Mouse (Mus musculus): ENCODE results near the gene Itpr1.
A peak's percentile ranks its signal among the peaks of the same experiment; 100 is the strongest.

Gene Itpr1

GRCm38 (mm10) chr6:108408053-108408452 lies 195.2 kb downstream of the Itpr1 start:
- DNase-seq = no peak

GRCm38 (mm10) chr6:108408726-108409125 lies 195.8 kb downstream of the Itpr1 start:
- DNase-seq = no peak

GRCm38 (mm10) chr6:108410771-108411170 lies 197.9 kb downstream of the Itpr1 start:
- DNase-seq = no peak

- no peak for DNase-seq
Measured at GRCm38 (mm10) chr6:108411201-108411600, 198.3 kb downstream of the Itpr1 start.

GRCm38 (mm10) chr6:108413006-108413405 lies 200.1 kb downstream of the Itpr1 start:
- no peak for DNase-seq

DNA sequence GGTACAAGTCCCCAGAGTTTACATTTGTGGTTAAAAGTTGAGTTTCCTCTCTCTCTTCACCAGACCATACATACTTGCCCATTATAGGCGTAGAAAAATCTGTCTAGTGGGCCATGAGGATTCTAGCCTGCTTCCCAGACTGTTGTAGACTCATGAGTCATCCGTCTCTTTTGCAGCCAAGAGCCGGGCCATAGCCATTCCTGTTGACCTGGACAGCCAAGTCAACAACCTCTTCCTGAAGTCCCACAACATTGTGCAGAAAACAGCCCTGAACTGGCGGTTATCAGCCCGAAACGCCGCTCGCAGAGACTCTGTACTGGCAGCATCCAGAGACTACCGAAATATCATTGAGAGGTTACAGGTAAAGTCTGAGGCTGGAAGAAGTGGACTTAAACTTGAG lies 200.7 kb downstream of the Itpr1 start:
- no peak for DNase-seq

- no peak for DNase-seq
Measured at GRCm38 (mm10) chr6:108415847-108416246, 203.0 kb downstream of the Itpr1 start.

DNA sequence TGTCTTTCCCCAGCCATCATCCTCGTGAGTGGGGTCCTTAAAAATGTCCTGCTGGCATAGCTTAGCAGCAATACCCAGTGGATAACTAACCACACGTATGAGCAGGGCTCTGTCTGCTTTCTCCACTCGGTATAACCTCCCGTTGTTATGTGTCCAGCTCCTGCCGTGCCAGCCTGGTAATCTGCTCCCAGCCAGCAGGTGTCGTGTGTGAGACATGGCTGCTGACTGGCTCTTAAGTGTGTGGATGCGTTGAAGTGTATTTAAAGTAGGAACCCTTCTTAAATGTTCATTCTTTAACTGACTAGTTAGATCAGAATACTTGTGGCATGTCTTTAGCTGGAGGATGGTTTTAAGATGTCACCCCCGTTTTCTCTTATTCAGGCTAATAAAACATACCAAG lies 204.6 kb downstream of the Itpr1 start:
- DNase-seq = peak; percentile 68

GRCm38 (mm10) chr6:108418218-108418617 lies 205.3 kb downstream of the Itpr1 start:
- DNase-seq = no peak

GRCm38 (mm10) chr6:108424749-108425584 lies 212.1 kb downstream of the Itpr1 start:
- DNase-seq = no peak

GRCm38 (mm10) chr6:108426789-108427188 lies 213.9 kb downstream of the Itpr1 start:
- DNase-seq = peak; percentile 83

DNA sequence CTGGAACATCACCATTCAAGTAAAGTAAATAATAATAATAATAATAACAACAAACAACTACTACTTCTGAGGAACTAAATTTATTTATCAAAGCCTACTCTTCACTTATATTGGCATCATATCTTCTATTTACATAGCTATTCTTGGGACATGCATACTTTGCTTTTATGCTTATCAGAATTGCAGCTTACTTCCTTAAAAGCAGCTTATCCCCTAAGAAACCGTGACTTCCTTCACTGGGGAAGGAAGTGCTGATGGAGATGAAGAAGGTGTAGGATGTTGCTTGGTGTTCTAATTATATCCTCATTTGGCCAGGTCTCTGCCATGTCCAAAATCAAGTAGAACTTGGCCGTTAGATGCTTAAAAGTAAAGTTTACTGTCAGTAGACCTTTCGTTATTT lies 215.5 kb downstream of the Itpr1 start:
- no peak for DNase-seq

DNA sequence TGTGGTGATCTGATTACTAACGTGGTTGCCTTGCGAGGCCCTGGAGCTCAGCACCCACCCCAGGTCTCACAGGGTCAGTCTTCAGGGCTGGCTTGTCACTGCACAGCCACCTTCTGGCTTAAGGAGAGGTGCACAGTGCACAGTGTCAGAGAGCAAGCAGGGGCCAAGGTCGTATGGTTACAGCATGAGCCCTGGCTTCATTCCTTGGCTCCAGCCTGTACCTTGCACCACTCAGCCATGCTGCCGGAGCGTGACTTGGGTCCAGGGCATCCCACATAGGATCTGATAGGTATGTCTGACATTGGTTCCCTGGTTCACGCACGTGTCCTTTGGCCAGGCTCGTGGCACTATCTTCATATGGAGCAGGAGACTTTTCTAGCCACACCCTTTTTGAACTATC lies 217.1 kb downstream of the Itpr1 start:
- DNase-seq = no peak

DNA sequence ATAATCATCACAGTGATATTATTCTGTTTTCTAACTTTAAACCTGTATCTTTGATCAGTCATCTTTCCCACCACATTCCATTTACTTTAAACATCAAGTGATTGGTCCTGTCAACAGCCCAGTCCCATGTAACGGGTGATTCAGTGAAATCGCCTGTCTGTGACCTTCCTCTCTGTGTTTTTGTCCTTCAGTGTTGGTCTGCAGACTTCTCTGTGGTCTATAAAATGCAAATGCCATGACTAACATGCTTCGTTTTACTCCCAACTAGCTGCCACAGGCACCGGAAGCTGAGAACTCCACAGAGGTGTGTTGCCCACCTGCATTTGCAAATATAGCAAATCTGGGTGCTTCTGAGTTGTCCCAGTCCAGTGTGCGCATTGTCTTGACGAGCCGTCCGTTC lies 218.3 kb downstream of the Itpr1 start:
- DNase-seq = no peak

GRCm38 (mm10) chr6:108432836-108433235 lies 219.9 kb downstream of the Itpr1 start:
- no peak for DNase-seq

DNA sequence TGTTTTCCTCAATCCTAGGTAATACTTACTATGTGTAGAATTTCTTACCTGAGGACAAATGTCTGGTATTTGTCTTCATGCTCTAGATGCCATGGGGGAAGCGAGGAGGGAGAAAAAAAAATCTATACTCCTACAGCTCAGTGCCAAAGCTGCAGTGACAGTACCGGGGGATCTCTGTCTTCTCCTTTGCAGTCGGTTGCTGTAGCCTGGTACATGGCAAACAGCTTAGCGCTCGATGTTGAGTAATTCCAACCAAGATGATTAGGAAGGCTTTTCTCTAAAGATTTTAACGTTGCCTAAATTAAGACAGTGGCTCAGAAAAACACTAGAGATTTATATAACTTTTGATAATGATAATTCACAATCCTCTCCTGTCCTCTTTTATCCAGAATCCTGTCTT lies 221.9 kb downstream of the Itpr1 start:
- DNase-seq = no peak

DNA sequence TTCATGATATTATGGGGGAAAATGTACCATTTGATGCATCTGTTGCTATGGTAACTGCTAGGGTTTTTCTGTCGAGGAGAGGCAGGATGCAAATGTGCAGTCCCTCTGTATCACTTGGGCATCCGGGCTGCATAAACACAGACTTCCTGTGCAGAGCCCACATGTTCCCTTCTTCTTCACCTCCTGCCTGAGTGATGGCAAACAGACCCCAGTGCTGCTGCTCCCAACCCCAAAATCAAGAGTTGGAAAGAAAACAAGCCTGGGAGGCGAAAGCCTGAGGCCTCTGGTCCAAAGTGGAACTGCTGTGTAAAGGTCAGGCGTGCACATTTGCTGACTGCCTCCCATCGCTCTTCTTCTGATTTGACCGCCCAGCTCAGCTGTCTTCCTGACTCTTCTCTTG lies 222.6 kb downstream of the Itpr1 start:
- DNase-seq = no peak

- DNase-seq = no peak
Measured at GRCm38 (mm10) chr6:108436608-108437007, 223.7 kb downstream of the Itpr1 start.

- DNase-seq = no peak
Measured at GRCm38 (mm10) chr6:108441290-108441689, 228.4 kb downstream of the Itpr1 start.

DNA sequence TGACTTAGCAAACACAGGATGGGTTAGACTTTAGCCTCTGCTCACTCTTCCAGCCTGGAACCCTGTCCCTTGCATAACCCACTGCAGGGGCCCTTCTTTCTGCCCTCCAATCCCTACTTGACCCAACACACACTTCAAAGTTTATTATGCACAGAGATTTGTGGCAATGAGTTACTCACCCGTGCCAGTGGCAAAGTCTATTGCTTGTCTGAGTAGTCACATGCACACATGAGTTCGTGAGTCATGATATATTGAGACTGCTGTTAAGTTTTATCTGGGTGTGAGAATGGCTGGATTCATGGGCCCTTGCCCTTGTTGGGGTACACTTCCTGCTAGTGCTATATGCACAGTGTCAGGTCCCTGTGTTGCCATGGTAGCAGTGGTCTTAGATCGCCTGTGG lies 229.4 kb downstream of the Itpr1 start:
- no peak for DNase-seq

- DNase-seq = peak; percentile 34
Measured at GRCm38 (mm10) chr6:108444435-108444834, 231.5 kb downstream of the Itpr1 start.

DNA sequence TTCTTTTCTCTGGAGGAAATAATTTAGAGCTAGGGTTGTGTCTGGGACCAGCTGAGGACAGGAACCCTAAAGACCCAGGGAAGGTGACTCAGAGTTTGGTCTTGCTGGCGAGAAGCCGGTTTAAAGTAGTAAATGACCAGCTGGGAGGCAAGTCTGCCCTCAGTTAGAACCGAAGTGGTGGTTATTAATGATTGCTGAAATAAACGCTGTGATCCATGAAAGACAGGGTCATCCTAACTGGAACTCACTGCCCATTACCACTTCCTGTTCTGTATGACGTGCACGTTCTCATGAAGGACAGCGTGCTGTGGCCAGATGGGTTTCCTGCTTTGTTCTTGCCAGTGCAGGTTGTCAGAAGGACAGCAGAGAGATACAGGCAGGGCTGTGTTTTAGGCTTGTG lies 232.1 kb downstream of the Itpr1 start:
- DNase-seq = no peak

GRCm38 (mm10) chr6:108446766-108447165 lies 233.9 kb downstream of the Itpr1 start:
- DNase-seq = no peak

GRCm38 (mm10) chr6:108447179-108447845 lies 234.4 kb downstream of the Itpr1 start:
- no peak for DNase-seq
